ENCODE assay signal across 20 mouse cellular contexts in the genomic region with DNA sequence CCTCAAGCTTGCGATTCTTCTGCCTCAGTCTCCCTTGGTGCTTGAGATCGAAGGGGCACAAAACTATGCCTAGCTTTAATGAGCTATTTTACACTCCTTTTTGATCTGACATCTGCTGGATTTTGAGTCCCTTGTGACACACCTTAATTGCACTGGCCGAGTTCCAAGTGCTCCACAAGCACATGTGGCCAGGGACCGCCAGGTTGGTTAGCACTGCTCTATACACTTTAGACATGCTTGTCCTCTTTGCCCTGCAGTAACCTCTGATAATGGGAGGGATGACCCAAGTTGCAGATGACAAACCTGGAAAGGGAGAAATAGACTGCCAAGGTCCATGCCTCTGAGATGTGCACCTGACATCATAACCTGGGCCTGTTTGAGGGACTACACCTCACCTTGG.
DNase-seq lines count a peak whose midpoint lies in the region; ATAC-seq lines count a peak whose summit lies in the region.
"Had no signal": no experiment of that assay in that cellular context is flagged by ENCODE, and none has a peak within 500 bp of the region (broad histone marks: within the 10 kb centered on the region; RNA-seq: fewer than 3 reads in every experiment).

No protein-coding gene starts in this region.

- H3K9ac ChIP-seq in liver, embryonic 16.5 days (ENCODE audit: low read depth, low read length), result no peak overlapping the region
- no peak overlapping the region for H3K9ac ChIP-seq in liver, embryonic 12.5 days
- no peak overlapping the region for H3K9ac ChIP-seq in intestine, embryonic 16.5 days (ENCODE audit: low read depth, low read length)
- H3K9ac ChIP-seq: embryonic facial prominence, embryonic 12.5 days; forebrain, embryonic 13.5 days; forebrain, postnatal 0 days; heart, embryonic 12.5 days; hindbrain, embryonic 14.5 days had no signal

- 62% methylated on average over 4 of the region's 4 CpGs for WGBS in liver, embryonic 16.5 days (ENCODE audit: insufficient replicate concordance)
- 76% methylated on average over 4 of the region's 4 CpGs for WGBS in liver, embryonic 12.5 days (ENCODE audit: insufficient replicate concordance)
- 63% methylated on average over 4 of the region's 4 CpGs for WGBS in intestine, embryonic 16.5 days

- H3K4me3 ChIP-seq in liver, embryonic 16.5 days (ENCODE audit: low read depth, low read length), result no peak overlapping the region
- H3K4me3 ChIP-seq in liver, embryonic 12.5 days, result no peak overlapping the region
- H3K4me3 ChIP-seq in intestine, embryonic 16.5 days (ENCODE audit: low read length), result no peak overlapping the region
- H3K4me3 ChIP-seq: embryonic facial prominence, embryonic 12.5 days; forebrain, embryonic 13.5 days; gastrocnemius, adult 2 months; heart, embryonic 12.5 days; hindbrain, embryonic 10.5 days had no signal

- no peaks in the 10 kb centered on the region for H3K9me3 ChIP-seq in liver, embryonic 16.5 days (replicated peaks; ENCODE audit: control insufficient read depth, low read length)
- H3K9me3 ChIP-seq in liver, embryonic 12.5 days (replicated peaks), result no peaks in the 10 kb centered on the region
- H3K9me3 ChIP-seq in intestine, embryonic 16.5 days (ENCODE audit: control insufficient read depth, low read length), result no peaks in the 10 kb centered on the region
- H3K9me3 ChIP-seq: embryonic facial prominence, embryonic 12.5 days; forebrain, embryonic 13.5 days; heart, embryonic 12.5 days; hindbrain, embryonic 10.5 days had no signal

- peak; percentile 8 for DNase-seq in lung, postnatal 14 days
- DNase-seq in lung, adult 18-20 months, result no peak
- peak; percentile 9 for DNase-seq in yolk sac, embryonic 10.5 days (ENCODE audit: low spot score)
- no peak for DNase-seq in left cerebral cortex, postnatal 25 days (ENCODE audit: low spot score in 2 of 2)
- DNase-seq: adrenal gland, adult 8-10 months; adrenal gland, postnatal 36 days; cerebellum, adult 11 months; cerebellum, adult 8-10 months; embryo, embryonic 11 days; forebrain, postnatal 0 days; gastrocnemius, adult 2 months; gastrocnemius, postnatal 25 days had no signal

- peak; percentile 50; the same call in 1 of the 2 replicates for ATAC-seq in liver, embryonic 16.5 days (ENCODE audit: low read depth)
- no peak for ATAC-seq in liver, embryonic 12.5 days
- ATAC-seq in intestine, embryonic 16.5 days, result peak; percentile 49; the same call in 1 of the 2 replicates
- ATAC-seq: forebrain, embryonic 13.5 days; forebrain, postnatal 0 days had no signal

- H3K27ac ChIP-seq in liver, embryonic 16.5 days (ENCODE audit: low read length), result no peak overlapping the region
- no peak overlapping the region for H3K27ac ChIP-seq in liver, embryonic 12.5 days
- H3K27ac ChIP-seq in intestine, embryonic 16.5 days (ENCODE audit: low read length), result no peak overlapping the region
- H3K27ac ChIP-seq: embryonic facial prominence, embryonic 12.5 days; forebrain, embryonic 13.5 days; gastrocnemius, adult 2 months; hindbrain, embryonic 10.5 days; hindbrain, embryonic 14.5 days had no signal

- no peaks in the 10 kb centered on the region for H3K36me3 ChIP-seq in liver, embryonic 16.5 days (ENCODE audit: control insufficient read depth, insufficient read depth)
- H3K36me3 ChIP-seq in liver, embryonic 12.5 days, result no peaks in the 10 kb centered on the region
- no peaks in the 10 kb centered on the region for H3K36me3 ChIP-seq in intestine, embryonic 16.5 days (ENCODE audit: control insufficient read depth, insufficient read depth, low read length)
- H3K36me3 ChIP-seq: embryonic facial prominence, embryonic 12.5 days; heart, embryonic 12.5 days; hindbrain, embryonic 10.5 days had no signal

- H3K4me1 ChIP-seq in liver, embryonic 16.5 days (ENCODE audit: control insufficient read depth, low read depth, low read length), result no peaks in the 10 kb centered on the region; the same call in 1 of the 2 replicates
- H3K4me1 ChIP-seq in liver, embryonic 12.5 days, result no peaks in the 10 kb centered on the region
- 0 out of 2 replicates have a peak, but pooled peaks cover 4% of the 10 kb centered on the region for H3K4me1 ChIP-seq in intestine, embryonic 16.5 days (ENCODE audit: control insufficient read depth, insufficient read depth, low read length)

- no peaks in the 10 kb centered on the region for H3K27me3 ChIP-seq in liver, embryonic 16.5 days (ENCODE audit: control insufficient read depth, insufficient read depth, low read depth, low read length)
- no peaks in the 10 kb centered on the region for H3K27me3 ChIP-seq in liver, embryonic 12.5 days (replicated peaks)
- no peaks in the 10 kb centered on the region for H3K27me3 ChIP-seq in intestine, embryonic 16.5 days (replicated peaks; ENCODE audit: control insufficient read depth, insufficient read depth, low read length)
- H3K27me3 ChIP-seq: forebrain, embryonic 13.5 days had no signal

- intact Hi-C loops in left cerebral cortex, postnatal 25 days (cut with DNase I), result no loop called here

- H3K4me2 ChIP-seq in liver, embryonic 16.5 days (ENCODE audit: low read depth, low read length), result no peak overlapping the region
- no peak overlapping the region for H3K4me2 ChIP-seq in liver, embryonic 12.5 days
- no peak overlapping the region for H3K4me2 ChIP-seq in intestine, embryonic 16.5 days (ENCODE audit: low read depth, low read length)
- H3K4me2 ChIP-seq: embryonic facial prominence, embryonic 12.5 days; forebrain, embryonic 13.5 days; heart, embryonic 12.5 days; hindbrain, embryonic 14.5 days had no signal

Comparison
In these comparisons a context has a peak if more than half of its experiments do, and no peak if none do; other contexts are left out.
1. DNase-seq: peak in lung, postnatal 14 days (single experiment) and yolk sac, embryonic 10.5 days (single experiment); none in lung, adult 18-20 months (0 of 2) and left cerebral cortex, postnatal 25 days (0 of 2).